Mouse (Mus musculus): ENCODE data around the gene Fam114a2. TPM values are rescaled to one million over a fixed set of nuclear protein-coding genes. Genes with fewer than 3 reads are reported as not detected.
A peak's percentile ranks its signal among the peaks of the same experiment; 100 is the strongest.

Gene Fam114a2
- polyA plus RNA-seq, 1 experiment, result 31.5 TPM

- H3K4me3 ChIP-seq (ENCODE audit: insufficient read depth, low read depth, low read length), result 0 out of 2 replicates have a peak overlapping the region, but pooled peaks have one; percentile 21
- 64% methylated on average over 5 of the region's 5 CpGs for WGBS
Measured at GRCm38 (mm10) chr11:57519304-57519703, 887 bp upstream of the Fam114a2 start.

DNA sequence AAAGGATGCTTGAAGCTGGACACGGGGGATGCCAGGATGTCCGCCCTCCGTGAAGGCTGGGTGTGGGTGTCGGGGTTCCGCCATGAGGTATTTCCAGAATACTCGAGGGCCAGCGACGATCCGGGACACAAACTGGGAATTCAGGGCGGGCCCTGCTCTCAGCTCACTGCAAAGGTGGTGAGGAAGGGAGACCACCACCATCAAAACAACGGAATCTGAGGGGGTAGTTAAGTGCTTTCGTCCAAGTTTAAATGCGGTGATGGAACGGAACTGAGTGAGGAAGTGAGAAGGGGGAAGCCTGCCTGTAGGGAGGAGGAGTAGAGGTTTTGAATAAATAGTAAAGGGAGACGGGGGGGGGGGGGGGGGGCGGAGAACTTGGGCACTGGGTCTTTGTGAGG lies 333 bp upstream of the Fam114a2 start:
- WGBS, result 1% methylated on average over 16 of the region's 16 CpGs

More at GRCm38 (mm10) chr11:57519304-57519703, 887 bp upstream of the Fam114a2 start:
- DNase-seq, result no peak
- Histone ChIP-seq H3K4me1 (ENCODE audit: control insufficient read depth, insufficient read depth, low read length) (peaks cover under 1% of the 10 kb centered on the region; the same call in 1 of the 2 replicates), H3K27ac (ENCODE audit: insufficient read depth, low read depth, low read length) (no peak overlapping the region), H3K36me3 (ENCODE audit: control insufficient read depth, insufficient read depth, low read length) (no peaks in the 10 kb centered on the region), H3K27me3 (replicated peaks; ENCODE audit: control insufficient read depth, insufficient read depth, low read length) (no peaks in the 10 kb centered on the region)
- TF ChIP-seq POLR2A (IDR thresholded peaks at IDR 0.05; ENCODE audit: low read depth, low read length), result no peak
- TF ChIP-seq CTCF (conservative IDR thresholded peaks at IDR 0.05; ENCODE audit: insufficient read depth, insufficient read length, low read depth, low read length), result no peak

GRCm38 (mm10) chr11:57516946-57517441 lies 1.4 kb downstream of the Fam114a2 start:
- Histone ChIP-seq H3K27me3 (replicated peaks; ENCODE audit: control insufficient read depth, insufficient read depth, low read length) (no peaks in the 10 kb centered on the region), H3K4me3 (ENCODE audit: insufficient read depth, low read depth, low read length) (no peak overlapping the region), H3K27ac (ENCODE audit: insufficient read depth, low read depth, low read length) (no peak overlapping the region), H3K36me3 (ENCODE audit: control insufficient read depth, insufficient read depth, low read length) (0 out of 2 replicates have a peak, but pooled peaks cover 1% of the 10 kb centered on the region), H3K4me1 (ENCODE audit: control insufficient read depth, insufficient read depth, low read length) (no peaks in the 10 kb centered on the region; the same call in 1 of the 2 replicates)
- no peak for DNase-seq
- WGBS, result 46% methylated on average over 5 of the region's 5 CpGs
- no peak for TF ChIP-seq POLR2A (IDR thresholded peaks at IDR 0.05; ENCODE audit: low read depth, low read length)
- TF ChIP-seq CTCF (conservative IDR thresholded peaks at IDR 0.05; ENCODE audit: insufficient read depth, insufficient read length, low read depth, low read length), result no peak

More for the DNA sequence above, 333 bp upstream of the Fam114a2 start:
- no peak for TF ChIP-seq POLR2A (IDR thresholded peaks at IDR 0.05; ENCODE audit: low read depth, low read length)
- TF ChIP-seq CTCF (conservative IDR thresholded peaks at IDR 0.05; ENCODE audit: insufficient read depth, insufficient read length, low read depth, low read length), result no peak
- Histone ChIP-seq H3K4me1 (ENCODE audit: control insufficient read depth, insufficient read depth, low read length) (no peaks in the 10 kb centered on the region; the same call in 1 of the 2 replicates), H3K27me3 (replicated peaks; ENCODE audit: control insufficient read depth, insufficient read depth, low read length) (no peaks in the 10 kb centered on the region), H3K36me3 (ENCODE audit: control insufficient read depth, insufficient read depth, low read length) (no peaks in the 10 kb centered on the region), H3K4me3 (ENCODE audit: insufficient read depth, low read depth, low read length) (peak overlapping the region; percentile 97), H3K27ac (ENCODE audit: insufficient read depth, low read depth, low read length) (no peak overlapping the region; the same call in 1 of the 2 replicates)
- DNase-seq, result no peak

DNA sequence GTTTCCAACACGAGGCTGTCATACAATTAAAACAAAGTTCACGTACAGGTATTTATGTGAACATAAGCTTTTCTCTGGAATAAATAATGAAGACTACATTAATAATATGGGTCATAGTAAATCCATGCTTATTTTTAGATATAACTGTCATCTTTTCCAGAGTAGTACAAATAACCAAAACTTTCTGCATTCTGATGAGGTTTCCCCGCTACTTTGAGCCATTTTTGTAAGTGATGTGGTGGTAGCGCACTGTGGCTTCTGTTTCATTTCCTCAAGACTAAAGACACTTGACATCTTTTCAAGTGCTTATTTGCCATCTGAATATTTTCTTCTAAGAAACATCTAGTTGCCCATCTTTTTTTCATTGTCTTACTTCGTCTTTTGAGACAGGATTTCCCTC lies 3.2 kb downstream of the Fam114a2 start:
- H3K36me3 ChIP-seq (ENCODE audit: control insufficient read depth, insufficient read depth, low read length), result peaks cover 4% of the 10 kb centered on the region
- WGBS, result 90% methylated on average over 5 of the region's 5 CpGs
- no peaks in the 10 kb centered on the region; the same call in 1 of the 2 replicates for H3K4me1 ChIP-seq (ENCODE audit: control insufficient read depth, insufficient read depth, low read length)
- H3K27me3 ChIP-seq (replicated peaks; ENCODE audit: control insufficient read depth, insufficient read depth, low read length), result no peaks in the 10 kb centered on the region
- no peak for TF ChIP-seq POLR2A (IDR thresholded peaks at IDR 0.05; ENCODE audit: low read depth, low read length)
- TF ChIP-seq CTCF (conservative IDR thresholded peaks at IDR 0.05; ENCODE audit: insufficient read depth, insufficient read length, low read depth, low read length), result no peak
- no peak overlapping the region for H3K27ac ChIP-seq (ENCODE audit: insufficient read depth, low read depth, low read length)
- DNase-seq, result no peak
- no peak overlapping the region for H3K4me3 ChIP-seq (ENCODE audit: insufficient read depth, low read depth, low read length)

GRCm38 (mm10) chr11:57506899-57507298 lies 11.5 kb downstream of the Fam114a2 start:
- no peaks in the 10 kb centered on the region for H3K4me1 ChIP-seq (ENCODE audit: control insufficient read depth, insufficient read depth, low read length)
- H3K36me3 ChIP-seq (ENCODE audit: control insufficient read depth, insufficient read depth, low read length), result peaks cover 5% of the 10 kb centered on the region
- WGBS, result 60% methylated on average over 6 of the region's 6 CpGs
- no peak for DNase-seq
- TF ChIP-seq POLR2A (IDR thresholded peaks at IDR 0.05; ENCODE audit: low read depth, low read length) (no peak), CTCF (conservative IDR thresholded peaks at IDR 0.05; ENCODE audit: insufficient read depth, insufficient read length, low read depth, low read length) (no peak)
- no peak overlapping the region for H3K4me3 ChIP-seq (ENCODE audit: insufficient read depth, low read depth, low read length)
- no peak overlapping the region for H3K27ac ChIP-seq (ENCODE audit: insufficient read depth, low read depth, low read length)
- H3K27me3 ChIP-seq (replicated peaks; ENCODE audit: control insufficient read depth, insufficient read depth, low read length), result no peaks in the 10 kb centered on the region

DNA sequence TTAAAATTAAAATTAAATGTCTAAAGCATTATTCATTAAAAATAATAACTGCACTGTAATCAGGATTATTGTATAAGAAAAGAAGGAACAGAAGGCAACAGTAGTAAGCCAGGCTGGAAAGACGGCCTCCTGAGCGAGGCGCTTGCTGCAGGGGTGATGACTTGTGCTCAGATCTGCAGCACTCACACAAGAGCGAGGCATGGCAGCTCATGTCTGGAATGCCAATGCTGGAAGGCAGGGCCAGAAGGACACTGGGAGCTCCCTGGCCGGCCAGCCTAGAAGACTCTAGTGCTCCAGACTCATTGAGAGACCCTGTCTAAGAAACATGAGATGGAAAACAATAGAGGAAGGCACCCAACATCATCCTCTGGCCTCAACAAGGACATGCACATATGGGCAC lies 15.3 kb downstream of the Fam114a2 start:
- Histone ChIP-seq H3K4me3 (ENCODE audit: insufficient read depth, low read depth, low read length) (no peak overlapping the region), H3K36me3 (ENCODE audit: control insufficient read depth, insufficient read depth, low read length) (peaks cover 2% of the 10 kb centered on the region; the same call in 1 of the 2 replicates), H3K4me1 (ENCODE audit: control insufficient read depth, insufficient read depth, low read length) (no peaks in the 10 kb centered on the region), H3K27me3 (replicated peaks; ENCODE audit: control insufficient read depth, insufficient read depth, low read length) (no peaks in the 10 kb centered on the region), H3K27ac (ENCODE audit: insufficient read depth, low read depth, low read length) (no peak overlapping the region)
- 93% methylated on average over 5 of the region's 5 CpGs for WGBS
- no peak for DNase-seq
- TF ChIP-seq CTCF (conservative IDR thresholded peaks at IDR 0.05; ENCODE audit: insufficient read depth, insufficient read length, low read depth, low read length) (no peak), POLR2A (IDR thresholded peaks at IDR 0.05; ENCODE audit: low read depth, low read length) (no peak)

DNA sequence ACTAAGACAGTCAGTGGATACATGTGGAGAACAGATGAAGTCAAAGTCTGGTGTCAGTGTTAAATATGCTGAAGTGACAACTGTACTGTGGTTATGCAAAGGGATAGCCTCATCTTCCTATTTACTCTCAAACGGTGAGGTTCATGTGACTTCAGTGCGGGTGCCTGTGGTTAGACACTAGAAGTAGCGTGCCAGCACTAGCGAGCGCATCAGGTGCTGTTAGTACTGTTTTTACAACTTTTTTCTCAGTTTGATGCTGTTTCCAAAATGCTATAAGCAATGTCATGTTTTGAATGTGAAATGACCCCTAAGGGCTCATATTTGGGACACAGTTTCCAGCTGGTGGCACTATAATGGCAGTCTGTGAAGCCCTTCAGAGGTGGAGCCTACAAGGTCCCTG lies 20.2 kb downstream of the Fam114a2 start:
- Histone ChIP-seq H3K27ac (ENCODE audit: insufficient read depth, low read depth, low read length) (no peak overlapping the region), H3K27me3 (replicated peaks; ENCODE audit: control insufficient read depth, insufficient read depth, low read length) (no peaks in the 10 kb centered on the region), H3K36me3 (ENCODE audit: control insufficient read depth, insufficient read depth, low read length) (peaks cover 3% of the 10 kb centered on the region), H3K4me3 (ENCODE audit: insufficient read depth, low read depth, low read length) (no peak overlapping the region), H3K4me1 (ENCODE audit: control insufficient read depth, insufficient read depth, low read length) (no peaks in the 10 kb centered on the region)
- WGBS, result 94% methylated on average over 5 of the region's 5 CpGs
- no peak for TF ChIP-seq CTCF (conservative IDR thresholded peaks at IDR 0.05; ENCODE audit: insufficient read depth, insufficient read length, low read depth, low read length)
- TF ChIP-seq POLR2A (IDR thresholded peaks at IDR 0.05; ENCODE audit: low read depth, low read length), result no peak
- no peak for DNase-seq

All from kidney, adult 2 months (tissue).